Mouse (Mus musculus) heart, embryonic 14.5 days (tissue): ENCODE data around the gene Ntf5. TPM values are rescaled to one million over a fixed set of nuclear protein-coding genes. Genes with fewer than 3 reads are reported as not detected.

Source experiments
- ATAC-seq: fragments of 200-750 bp; cut with Nextera tagmentation; 2 replicates; pipeline ENCODE4 v1.8.0; 2017; ENCODE audit warnings: low read depth, moderate TSS enrichment; ENCODE audit not compliant: insufficient number of reproducible peaks, insufficient read depth, low FRiP score
- H3K27ac ChIP-seq, 2 experiments: fragments of 200-500 bp in 1 of 2; fragments of 300-500 bp in 1 of 2; sonication (generic) in 1 of 2; replicated peaks in 1 of 2; 2 replicates each; pipeline ENCODE4 v1.5.1; 2012 to 2014; ENCODE audit warnings: low read depth in 2 of 2, low read length in 2 of 2, control low read depth in 1 of 2, mild to moderate bottlenecking in 1 of 2, mixed read lengths in 1 of 2; ENCODE audit not compliant: control insufficient read depth in 1 of 2, insufficient read depth in 1 of 2
- H3K27me3 ChIP-seq: fragments of 300-500 bp; sonication (generic); 2 replicates; pipeline ENCODE4 v1.6.1; 2014; ENCODE audit warnings: mild to moderate bottlenecking, low read length, control low read depth; ENCODE audit not compliant: control insufficient read depth, insufficient read depth
- H3K36me3 ChIP-seq: fragments of 300-500 bp; sonication (generic); 2 replicates; pipeline ENCODE4 v1.6.1; 2014; ENCODE audit warnings: mild to moderate bottlenecking, control low read depth, low read length, mixed read lengths; ENCODE audit not compliant: control insufficient read depth, insufficient read depth
- H3K4me1 ChIP-seq, 2 experiments: fragments of 200-500 bp in 1 of 2; fragments of 300-500 bp in 1 of 2; sonication (generic) in 1 of 2; 2 replicates each; pipeline ENCODE4 v1.6.1; 2012 to 2014; ENCODE audit warnings: low read length in 2 of 2, control low read depth in 1 of 2, mixed read lengths in 1 of 2; ENCODE audit not compliant: control insufficient read depth in 2 of 2, insufficient read depth in 2 of 2
- H3K4me2 ChIP-seq: fragments of 300-500 bp; sonication (generic); 2 replicates; pipeline ENCODE4 v1.6.1; 2014; ENCODE audit warnings: mild to moderate bottlenecking, low read length
- H3K4me3 ChIP-seq, 2 experiments: fragments of 200-500 bp in 1 of 2; fragments of 300-500 bp in 1 of 2; sonication (generic) in 1 of 2; 2 replicates each; pipeline ENCODE4 v1.5.1; 2012 to 2014; ENCODE audit warnings: low read length in 2 of 2, mild to moderate bottlenecking in 2 of 2, control low read depth in 1 of 2, low read depth in 1 of 2, moderate library complexity in 1 of 2; ENCODE audit not compliant: control insufficient read depth in 1 of 2, insufficient read depth in 1 of 2
- H3K9ac ChIP-seq: fragments of 300-500 bp; sonication (generic); 2 replicates; pipeline ENCODE4 v1.6.1; 2014; ENCODE audit warnings: mild to moderate bottlenecking, low read length
- H3K9me3 ChIP-seq: fragments of 300-500 bp; sonication (generic); 2 replicates; pipeline ENCODE4 v1.6.1; 2016; ENCODE audit warnings: low read length, control low read depth; ENCODE audit not compliant: control insufficient read depth
- WGBS: fragments of 180-500 bp; shearing (Covaris S2); extraction: QIAGEN DNeasy Blood & Tissue Kit; methylation state at CpG from one replicate; pipeline ENCODE4 v1.1.7; 2014; 5-methylcytosine and 5-hydroxymethylcytosine counted together
- polyA plus RNA-seq: library from polyadenylated mRNA; unstranded; fragments of >200 nt; fragmentation: Nextera tagmentation; extraction: Ambion mirVana; gene quantifications from 2 replicates; pipeline ENCODE4 v1.2.1, GENCODE M21; 2014

Gene Ntf5
- polyA plus RNA-seq, 1 experiment from 2014 or later: 1.6 TPM

GRCm38 (mm10) chr7:45443526-45444420 lies 30.3 kb downstream of the Ntf5 start:
- peaks cover 87% of the 10 kb centered on the region for H3K36me3 ChIP-seq
- H3K4me2 ChIP-seq: no peak overlapping the region
- WGBS: 73% methylated on average over 22 of the region's 22 CpGs
- no peak for ATAC-seq
- H3K9ac ChIP-seq: no peak overlapping the region
- H3K4me1 ChIP-seq: no peaks in the 10 kb centered on the region
- H3K27ac ChIP-seq: no peak overlapping the region
- no peak overlapping the region for H3K4me3 ChIP-seq
- H3K9me3 ChIP-seq: no peaks in the 10 kb centered on the region
- no peaks in the 10 kb centered on the region for H3K27me3 ChIP-seq

- H3K9ac ChIP-seq: no peak overlapping the region
- H3K36me3 ChIP-seq: peaks cover 77% of the 10 kb centered on the region
- no peak for ATAC-seq
- no peak overlapping the region for H3K4me2 ChIP-seq
- H3K4me1 ChIP-seq: no peaks in the 10 kb centered on the region
- H3K27me3 ChIP-seq: no peaks in the 10 kb centered on the region
- H3K27ac ChIP-seq: no peak overlapping the region
- no peaks in the 10 kb centered on the region for H3K9me3 ChIP-seq
- H3K4me3 ChIP-seq: no peak overlapping the region
Observed at GRCm38 (mm10) chr7:45446589-45446988, 33.1 kb downstream of the Ntf5 start.

- Histone ChIP-seq H3K4me3 (no peak overlapping the region), H3K36me3 (peaks cover 78% of the 10 kb centered on the region), H3K4me2 (no peak overlapping the region), H3K27ac (no peak overlapping the region; a peak in 1 of 4 replicates), H3K4me1 (no peaks in the 10 kb centered on the region), H3K9me3 (no peaks in the 10 kb centered on the region), H3K27me3 (no peaks in the 10 kb centered on the region), H3K9ac (peak overlapping the region; percentile 22; the same call in 1 of the 2 replicates)
- no peak for ATAC-seq
- 31% methylated on average over 11 of the region's 11 CpGs for WGBS
Observed at GRCm38 (mm10) chr7:45447325-45447990, 34.0 kb downstream of the Ntf5 start.

DNA sequence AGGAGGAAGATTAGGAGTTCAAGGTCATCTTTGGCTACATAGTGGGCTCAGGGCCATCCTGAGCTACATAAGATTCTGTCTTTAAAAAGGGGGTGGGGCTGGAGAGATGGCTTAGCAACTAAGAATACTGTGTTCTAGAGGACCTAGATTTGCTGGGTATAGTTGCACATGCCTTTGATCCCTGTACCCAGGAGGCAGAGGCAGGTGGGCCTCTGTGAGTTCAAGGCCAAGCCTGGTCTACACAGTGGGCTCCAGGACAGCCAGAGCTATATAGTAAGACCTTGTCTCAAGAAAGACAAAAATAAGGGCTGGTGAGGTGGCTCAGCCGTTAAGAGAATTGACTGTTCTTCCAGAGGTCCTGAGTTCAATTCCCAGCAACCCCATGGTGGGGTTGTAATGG lies 36.5 kb downstream of the Ntf5 start:
- Histone ChIP-seq H3K36me3 (peaks cover 78% of the 10 kb centered on the region), H3K27ac (no peak overlapping the region), H3K4me3 (no peak overlapping the region), H3K27me3 (no peaks in the 10 kb centered on the region), H3K9ac (no peak overlapping the region), H3K4me1 (no peaks in the 10 kb centered on the region), H3K9me3 (no peaks in the 10 kb centered on the region), H3K4me2 (no peak overlapping the region)
- 94% methylated on average over 1 of the region's 1 CpGs for WGBS
- ATAC-seq: no peak

- no peak overlapping the region for H3K4me2 ChIP-seq
- no peak overlapping the region for H3K4me3 ChIP-seq
- H3K36me3 ChIP-seq: peaks cover 70% of the 10 kb centered on the region
- no peak for ATAC-seq
- no peak overlapping the region for H3K9ac ChIP-seq
- H3K27ac ChIP-seq: no peak overlapping the region
- H3K9me3 ChIP-seq: no peaks in the 10 kb centered on the region
- no peaks in the 10 kb centered on the region for H3K27me3 ChIP-seq
- H3K4me1 ChIP-seq: peaks cover 0 to under 1% of the 10 kb centered on the region in 2 experiments; a peak in 1 of 4 replicates
- 55% methylated on average over 23 of the region's 23 CpGs for WGBS
Observed at GRCm38 (mm10) chr7:45451344-45451982, 38.0 kb downstream of the Ntf5 start.

GRCm38 (mm10) chr7:45454971-45455370 lies 41.5 kb downstream of the Ntf5 start:
- Histone ChIP-seq H3K4me1 (peaks cover 9 to 19% of the 10 kb centered on the region in 2 experiments), H3K4me2 (no peak overlapping the region), H3K9ac (no peak overlapping the region), H3K4me3 (no peak overlapping the region), H3K36me3 (peaks cover 64% of the 10 kb centered on the region), H3K27me3 (no peaks in the 10 kb centered on the region), H3K9me3 (no peaks in the 10 kb centered on the region), H3K27ac (no peak overlapping the region)
- WGBS: 86% methylated on average over 15 of the region's 15 CpGs
- no peak for ATAC-seq

DNA sequence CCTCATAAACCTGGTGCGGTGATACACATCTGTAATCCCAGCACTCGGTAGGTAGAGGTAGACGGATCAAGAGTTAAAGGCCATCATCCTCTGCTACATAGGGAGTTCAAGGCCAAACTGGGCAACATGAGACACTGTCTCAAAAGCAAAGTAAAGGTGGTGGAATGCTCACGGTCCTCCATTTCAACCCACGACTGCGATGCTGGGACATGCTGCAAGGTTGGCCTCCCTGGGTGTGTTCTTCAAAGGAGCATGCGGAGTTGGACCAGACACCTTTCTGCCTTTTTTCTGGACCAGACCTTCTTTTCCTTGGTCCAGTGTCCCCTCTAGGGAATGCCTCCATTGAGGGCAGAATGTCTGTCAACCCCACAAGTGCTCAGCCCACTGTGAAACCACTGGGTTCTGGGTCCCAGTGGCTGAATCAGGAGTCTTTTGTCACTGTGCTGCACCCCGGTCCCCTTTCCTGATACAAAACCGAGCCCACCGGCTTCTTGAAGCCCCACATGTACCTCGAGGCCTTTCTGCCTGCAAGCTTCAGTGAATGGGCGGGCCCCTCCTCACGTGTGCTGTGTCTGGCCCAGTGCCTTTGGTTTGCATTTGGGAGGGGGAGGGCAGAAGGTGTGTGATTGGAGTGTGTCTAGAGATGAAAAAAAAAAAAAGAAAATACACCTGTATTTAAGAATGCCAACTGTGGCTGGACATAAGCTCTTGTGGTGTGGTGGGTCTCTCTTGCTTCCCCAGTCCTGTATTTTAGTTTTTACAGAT lies 42.6 kb downstream of the Ntf5 start:
- ATAC-seq: no peak
- 69% methylated on average over 13 of the region's 13 CpGs for WGBS

More for the DNA sequence above, 42.6 kb downstream of the Ntf5 start:
- Histone ChIP-seq H3K27ac (peak overlapping the region in 1 of 2 experiments; percentile 4; a peak in 1 of 4 replicates), H3K9me3 (no peaks in the 10 kb centered on the region), H3K9ac (no peak overlapping the region; the same call in 1 of the 2 replicates), H3K4me1 (peaks cover 18 to 30% of the 10 kb centered on the region in 2 experiments), H3K4me3 (no peak overlapping the region), H3K27me3 (no peaks in the 10 kb centered on the region), H3K36me3 (peaks cover 62% of the 10 kb centered on the region), H3K4me2 (peak overlapping the region; percentile 90)
